Mouse (Mus musculus) cerebellum, adult 11-12 months (tissue): ENCODE results near the gene Galnt9.
A peak's percentile ranks its signal among the peaks of the same experiment; 100 is the strongest.

Source experiments
- DNase-seq: peaks from one replicate; pipeline ENCODE4 v3.0.0; 2022

Galnt9 gene

DNA sequence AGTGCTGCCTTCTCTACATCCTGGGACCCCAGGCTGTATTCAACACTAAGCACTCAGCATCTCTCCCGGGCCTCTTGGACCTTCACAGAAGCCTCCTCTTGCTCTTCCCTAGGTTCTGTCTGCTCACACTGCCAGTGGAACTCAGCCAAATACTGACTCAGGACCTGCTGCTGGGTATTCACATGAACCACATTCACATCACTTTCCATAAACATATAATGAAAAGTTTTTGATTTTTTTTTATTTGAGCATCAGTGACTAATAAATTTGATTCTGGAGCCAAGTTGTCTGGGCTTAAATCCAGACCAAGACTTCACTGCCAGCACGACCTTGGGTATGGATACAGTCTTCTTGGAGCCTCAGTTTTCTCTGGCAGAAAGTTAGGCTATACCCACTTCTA is 3.2 kb upstream of the Galnt9 start:
- DNase-seq = no peak

DNA sequence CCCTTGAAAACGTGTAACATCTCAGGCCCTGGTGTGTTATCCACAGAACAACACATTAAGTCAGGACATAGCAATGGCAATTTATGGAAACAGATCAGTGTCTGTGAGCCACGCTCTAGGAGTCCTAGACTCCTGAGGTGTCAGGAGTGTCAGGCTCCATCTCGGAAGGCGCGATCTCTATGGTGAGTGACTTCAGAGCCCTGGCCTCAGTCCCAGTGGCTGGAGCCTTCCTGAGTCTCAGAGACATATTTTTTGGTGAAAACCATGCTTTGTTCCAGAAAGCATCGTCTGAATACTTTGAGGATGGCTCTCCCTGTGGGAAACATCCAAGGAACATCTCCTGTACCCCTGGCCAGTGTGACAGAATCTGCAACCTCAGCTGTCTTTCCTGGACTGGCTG is 2.7 kb upstream of the Galnt9 start:
- DNase-seq = no peak

- peak; percentile 55 for DNase-seq
Measured at GRCm38 (mm10) chr5:110544691-110545069, 525 bp downstream of the Galnt9 start.

DNA sequence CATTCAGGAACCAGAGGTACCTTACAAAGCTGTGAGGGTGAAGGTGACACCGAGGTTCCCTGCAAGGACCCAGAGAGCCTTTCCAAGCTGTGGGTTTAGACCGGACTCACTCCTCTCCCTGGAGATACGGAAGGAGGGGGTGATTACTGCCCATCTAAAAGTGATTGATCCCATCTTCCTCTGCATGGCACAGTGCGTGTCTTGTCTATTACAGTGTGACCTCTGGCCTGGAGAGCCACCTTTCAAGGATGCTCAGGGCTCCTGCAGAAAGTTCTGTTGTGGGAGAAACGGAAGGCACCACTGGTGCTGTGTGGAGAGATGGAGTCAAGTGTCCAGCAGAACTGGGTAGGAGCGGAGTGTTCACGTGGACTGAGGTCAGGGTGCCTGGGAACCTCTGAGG is 1.2 kb downstream of the Galnt9 start:
- DNase-seq = peak; percentile 37

GRCm38 (mm10) chr5:110546136-110546535 is 2.0 kb downstream of the Galnt9 start:
- DNase-seq = peak; percentile 76

DNA sequence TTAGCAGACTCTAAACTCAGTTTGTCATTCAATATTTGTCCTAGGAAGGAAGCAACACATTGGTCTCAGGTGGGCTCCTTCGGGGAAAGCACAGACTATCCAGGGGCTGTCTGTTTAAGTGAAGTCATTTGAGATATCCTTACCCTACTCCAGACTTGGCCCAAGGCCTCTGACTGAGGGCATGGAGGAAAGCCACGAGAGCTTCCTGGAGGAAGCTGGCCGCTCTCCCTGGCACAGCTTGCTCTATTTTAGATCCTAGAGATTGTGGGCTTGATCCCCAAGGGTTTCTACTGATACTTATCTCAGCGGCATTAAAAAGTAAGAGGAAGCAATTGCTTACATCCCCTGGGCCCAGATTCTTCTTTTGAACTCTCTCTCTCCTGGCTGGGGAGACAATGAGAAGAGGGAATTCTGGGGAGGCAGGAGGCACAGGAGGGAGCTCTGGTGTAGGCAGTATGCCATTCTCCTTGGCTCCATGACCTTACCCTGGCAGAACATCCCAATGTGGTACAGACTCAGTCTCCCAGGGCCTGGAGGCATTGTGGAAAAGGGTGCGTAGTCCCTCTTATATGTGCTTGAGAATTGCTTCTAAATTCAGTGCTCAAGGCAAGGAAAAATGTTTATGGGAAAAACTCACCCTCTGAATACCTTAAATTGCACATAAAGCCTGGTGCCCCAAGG is 2.7 kb downstream of the Galnt9 start:
- DNase-seq = peak; percentile 86

GRCm38 (mm10) chr5:110548446-110548845 is 4.3 kb downstream of the Galnt9 start:
- DNase-seq = peak; percentile 29

GRCm38 (mm10) chr5:110550189-110550588 is 6.0 kb downstream of the Galnt9 start:
- DNase-seq = no peak

- no peak for DNase-seq
Measured at GRCm38 (mm10) chr5:110550841-110551240, 6.7 kb downstream of the Galnt9 start.

DNA sequence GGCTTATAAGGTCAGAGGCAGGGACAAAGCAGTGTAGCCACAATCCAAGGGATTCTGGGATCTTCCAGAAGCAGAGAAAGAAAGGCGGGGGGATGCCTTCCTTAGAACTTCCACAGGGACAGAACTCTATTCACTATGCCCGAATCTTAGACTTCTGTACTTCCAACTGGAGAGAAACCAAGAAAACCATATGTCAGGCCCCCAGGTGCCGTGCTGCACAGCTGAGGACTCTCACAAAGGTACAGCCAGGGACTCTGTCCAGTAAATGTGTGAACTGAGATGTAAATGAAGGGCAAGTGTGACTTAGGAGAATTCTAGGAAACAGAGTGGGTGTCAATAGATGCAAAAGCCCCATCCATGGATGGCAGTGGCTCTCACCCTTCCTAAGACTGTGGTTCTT is 7.8 kb downstream of the Galnt9 start:
- DNase-seq = peak; percentile 68

GRCm38 (mm10) chr5:110553315-110553714 is 9.2 kb downstream of the Galnt9 start:
- DNase-seq = no peak

- peak; percentile 23 for DNase-seq
Measured at GRCm38 (mm10) chr5:110555198-110555597, 11.0 kb downstream of the Galnt9 start.

GRCm38 (mm10) chr5:110558368-110558767 is 14.2 kb downstream of the Galnt9 start:
- DNase-seq = peak; percentile 62

DNA sequence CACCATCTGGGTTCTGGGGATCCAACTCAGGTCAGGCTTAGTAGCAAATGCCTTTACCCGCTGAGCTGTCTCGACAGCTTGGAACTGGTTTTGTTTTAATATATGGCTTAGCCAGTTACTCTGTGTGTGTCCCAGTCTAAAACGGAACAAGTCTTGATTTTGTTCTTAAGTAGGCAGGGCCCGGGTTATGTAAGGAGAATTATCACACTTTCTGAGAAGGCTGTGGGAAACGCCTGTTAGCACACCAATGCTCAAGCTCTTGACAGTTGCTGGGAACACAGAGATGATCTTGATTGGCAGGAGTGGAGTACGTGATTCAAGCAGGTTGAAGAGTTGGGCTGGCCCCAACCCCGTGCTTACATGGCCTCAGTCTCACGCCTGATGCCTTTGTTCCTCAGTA is 15.5 kb downstream of the Galnt9 start:
- no peak for DNase-seq

DNA sequence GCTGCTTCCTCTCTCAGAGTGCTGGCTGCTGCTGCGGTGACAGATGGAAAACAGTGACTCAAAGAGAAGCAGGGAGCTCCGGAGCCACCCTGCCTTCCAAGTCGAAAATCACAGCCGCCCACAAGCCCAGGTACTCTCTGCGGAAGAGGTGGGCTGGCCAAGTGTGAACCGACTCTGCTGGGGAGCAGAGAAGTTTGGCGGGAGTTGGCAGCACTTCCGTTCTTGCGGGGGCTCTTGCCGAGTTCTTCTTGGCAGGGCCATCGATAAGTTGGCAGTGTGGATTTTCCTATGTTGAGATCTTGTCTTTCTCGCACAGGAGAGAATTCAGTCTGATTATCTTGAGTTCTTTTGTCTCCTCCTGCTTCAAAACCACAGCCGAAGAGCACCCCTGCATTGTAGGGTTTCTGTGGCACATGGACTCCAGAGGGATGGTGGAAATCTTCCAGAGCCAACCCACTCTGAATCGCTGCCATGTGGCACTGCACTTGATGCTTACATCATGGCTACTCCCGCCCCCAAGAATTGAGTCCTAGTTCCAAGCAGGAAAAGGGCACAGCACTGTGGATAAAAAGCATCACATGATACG is 18.7 kb downstream of the Galnt9 start:
- peak; percentile 91 for DNase-seq

- no peak for DNase-seq
Measured at GRCm38 (mm10) chr5:110564986-110565644, 21.0 kb downstream of the Galnt9 start.

DNA sequence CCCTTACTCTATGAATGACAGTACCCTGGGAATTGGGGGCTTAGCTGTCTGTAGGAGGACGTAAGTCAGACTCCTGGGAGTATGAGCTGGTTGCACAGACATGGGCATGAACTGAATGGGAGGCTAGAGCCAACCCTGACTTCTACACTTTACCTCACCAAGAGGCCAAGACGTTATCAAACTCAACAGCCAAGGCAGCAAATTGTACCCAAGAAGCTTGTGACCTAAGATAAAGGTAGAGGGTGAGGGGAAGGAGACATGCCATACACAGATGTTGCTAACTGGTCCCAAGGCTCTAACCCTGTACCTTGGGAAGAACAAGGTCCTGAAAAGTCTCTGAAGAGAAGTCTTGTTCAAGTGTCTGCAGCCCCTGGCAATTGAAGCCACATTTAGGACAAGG is 23.4 kb downstream of the Galnt9 start:
- no peak for DNase-seq

DNA sequence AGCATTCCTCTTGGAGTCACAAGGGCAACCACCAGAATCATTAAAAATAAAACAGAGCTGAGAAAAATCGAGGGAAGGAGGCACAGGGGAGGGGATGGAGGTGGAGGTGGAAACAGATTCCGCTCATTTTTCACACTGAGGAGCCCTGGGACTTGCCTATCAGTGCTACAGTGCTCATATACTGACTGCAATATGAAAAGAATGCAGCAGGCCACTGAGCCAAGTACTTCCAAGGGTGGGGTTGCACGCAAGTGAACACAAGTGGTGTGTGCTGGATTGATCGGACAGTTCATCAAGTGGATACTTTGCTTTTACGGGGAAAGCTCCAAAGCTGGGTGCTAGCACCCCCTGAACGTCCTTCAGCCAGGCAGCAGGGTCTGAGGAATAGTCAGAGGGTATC is 30.7 kb downstream of the Galnt9 start:
- DNase-seq = no peak

DNA sequence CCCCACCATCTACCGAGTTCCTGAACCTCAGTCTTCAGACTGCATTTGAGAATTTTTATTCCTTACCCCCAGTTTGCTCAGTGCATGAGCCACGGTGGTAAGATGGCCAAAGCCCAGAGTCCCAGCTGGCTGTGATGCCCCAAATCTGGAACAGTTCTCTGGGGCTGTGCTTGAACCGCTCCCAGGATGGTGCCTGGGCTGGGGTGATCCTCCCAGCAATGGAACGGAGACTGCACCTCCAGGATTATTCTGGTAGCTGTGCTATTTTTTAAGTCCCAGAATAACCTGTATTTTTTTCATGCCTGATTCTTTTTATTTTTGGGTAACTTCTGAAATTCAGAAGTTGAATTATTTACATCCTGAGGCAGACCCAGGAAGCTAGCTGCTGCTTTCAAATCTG is 35.1 kb downstream of the Galnt9 start:
- DNase-seq = no peak

- DNase-seq = peak; percentile 55
Measured at GRCm38 (mm10) chr5:110580569-110581239, 36.5 kb downstream of the Galnt9 start.

- DNase-seq = no peak
Measured at GRCm38 (mm10) chr5:110582647-110583538, 38.7 kb downstream of the Galnt9 start.

DNA sequence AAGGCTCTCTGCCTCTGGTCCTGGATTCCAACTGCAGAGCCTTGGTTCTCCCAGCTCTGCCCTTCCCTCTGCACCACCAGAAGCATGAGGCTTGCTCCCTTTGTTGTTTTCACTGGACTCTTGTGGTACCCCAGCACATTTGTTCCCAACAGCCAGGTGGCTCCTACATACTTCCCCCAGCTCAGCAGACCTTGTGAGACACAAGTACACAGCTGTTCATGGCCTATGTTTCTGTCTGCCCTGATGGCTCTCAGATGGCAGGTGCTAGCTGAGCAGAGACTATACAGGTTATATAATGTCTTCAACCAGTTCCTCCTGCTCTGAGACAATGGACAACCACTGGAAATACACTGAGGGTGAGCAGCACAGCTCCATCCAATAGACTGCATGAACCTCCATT is 43.3 kb downstream of the Galnt9 start:
- DNase-seq = no peak

GRCm38 (mm10) chr5:110589833-110590232 is 45.7 kb downstream of the Galnt9 start:
- no peak for DNase-seq
